Mouse (Mus musculus) spleen, adult 2 months (tissue): ENCODE results near the gene Slc31a1.

ENCODE experiments used
- CTCF ChIP-seq: fragments of 200-500 bp; IDR thresholded peaks from 2 replicates; pipeline ENCODE4 v1.5.1; 2011; ENCODE audit warnings: mild to moderate bottlenecking, inconsistent platforms; ENCODE audit not compliant: insufficient read depth, insufficient read length, insufficient replicate concordance; ENCODE audit errors: extremely low read depth
- POLR2A ChIP-seq: fragments of 200-500 bp; IDR thresholded peaks from 2 replicates; pipeline ENCODE4 v1.6.1; 2011; ENCODE audit warnings: low read depth, low read length, inconsistent platforms

DNA sequence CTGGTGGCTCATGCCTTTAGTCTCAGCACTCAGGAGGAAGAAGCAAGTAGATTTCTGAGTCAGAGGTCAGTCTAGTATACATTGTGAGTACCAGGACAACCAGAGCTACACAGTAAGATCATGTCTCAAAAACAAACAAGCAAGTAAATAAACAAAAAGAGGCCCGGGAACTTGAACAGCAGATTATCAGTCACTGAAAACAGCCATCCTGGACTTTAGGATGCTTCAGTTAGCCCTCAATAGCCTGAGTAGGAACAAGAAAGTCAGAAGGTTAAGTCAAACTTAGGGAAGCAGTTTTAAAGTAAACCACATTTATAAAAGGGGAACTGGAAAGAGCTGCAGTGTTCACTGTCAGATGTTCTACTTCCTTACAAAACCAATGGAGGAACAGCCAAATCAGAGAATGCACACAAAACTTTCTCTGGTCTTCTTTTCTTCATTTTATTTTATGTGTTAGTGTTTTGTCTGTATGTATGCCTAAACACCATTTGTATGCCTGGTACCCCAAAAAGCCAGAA is 2.8 kb upstream of the Slc31a1 start:
- TF ChIP-seq CTCF = no peak
- TF ChIP-seq POLR2A = no peak
